Mouse (Mus musculus) MEL (cell line): ENCODE data around the gene Ppp1r15b.

Experiments used
- BHLHE40 ChIP-seq: IDR thresholded peaks from 2 replicates; pipeline ENCODE4 v1.6.1; 2012; ENCODE audit warnings: low read depth, mild to moderate bottlenecking, inconsistent platforms, low read length, improper control_type of control experiment, borderline replicate concordance
- CTCF ChIP-seq, 3 experiments: IDR thresholded peaks in 2 of 3; conservative IDR thresholded peaks in 1 of 3; 2 replicates each; pipeline ENCODE4 v1.5.1; 2011 to 2012; ENCODE audit warnings: low read length in 3 of 3, low read depth in 2 of 3, mild to moderate bottlenecking in 2 of 3, improper control_type of control experiment in 1 of 3, inconsistent platforms in 1 of 3, mixed read lengths in 1 of 3, moderate library complexity in 1 of 3; ENCODE audit not compliant: control insufficient read depth in 1 of 3, insufficient read depth in 1 of 3, poor library complexity in 1 of 3, severe bottlenecking in 1 of 3
- EP300 ChIP-seq, 2 experiments: IDR thresholded peaks; 2 replicates each; pipeline ENCODE4 v1.6.1; 2011; ENCODE audit warnings: improper control_type of control experiment in 2 of 2, low read length in 2 of 2, low read depth in 1 of 2, mild to moderate bottlenecking in 1 of 2
- NELFE ChIP-seq: IDR thresholded peaks from 2 replicates; pipeline ENCODE4 v1.6.1; 2011; ENCODE audit warnings: low read depth, low read length, improper control_type of control experiment
- POLR2A ChIP-seq, 2 experiments: IDR thresholded peaks; 2 replicates each; pipeline ENCODE4 v1.6.1; 2011 to 2012; ENCODE audit warnings: low read length in 2 of 2, mild to moderate bottlenecking in 2 of 2, control low read depth in 1 of 2, improper control_type of control experiment in 1 of 2, low read depth in 1 of 2, moderate library complexity in 1 of 2; ENCODE audit not compliant: control insufficient read depth in 1 of 2, insufficient read depth in 1 of 2, poor library complexity in 1 of 2
- SIN3A ChIP-seq: IDR thresholded peaks from 2 replicates; pipeline ENCODE4 v1.6.1; 2012; ENCODE audit warnings: low read length, improper control_type of control experiment, inconsistent platforms
- SMC3 ChIP-seq: IDR thresholded peaks from 2 replicates; pipeline ENCODE4 v1.6.1; 2011; ENCODE audit warnings: low read depth, low read length, improper control_type of control experiment
- USF1 ChIP-seq: IDR thresholded peaks from 2 replicates; pipeline ENCODE4 v1.6.1; 2014; ENCODE audit warnings: low read depth, mild to moderate bottlenecking, inconsistent platforms, low read length, improper control_type of control experiment, moderate library complexity
- ZKSCAN1 ChIP-seq: IDR thresholded peaks from 2 replicates; pipeline ENCODE4 v1.6.1; 2012; ENCODE audit warnings: low read depth, mild to moderate bottlenecking, inconsistent platforms, low read length, improper control_type of control experiment, moderate library complexity

DNA sequence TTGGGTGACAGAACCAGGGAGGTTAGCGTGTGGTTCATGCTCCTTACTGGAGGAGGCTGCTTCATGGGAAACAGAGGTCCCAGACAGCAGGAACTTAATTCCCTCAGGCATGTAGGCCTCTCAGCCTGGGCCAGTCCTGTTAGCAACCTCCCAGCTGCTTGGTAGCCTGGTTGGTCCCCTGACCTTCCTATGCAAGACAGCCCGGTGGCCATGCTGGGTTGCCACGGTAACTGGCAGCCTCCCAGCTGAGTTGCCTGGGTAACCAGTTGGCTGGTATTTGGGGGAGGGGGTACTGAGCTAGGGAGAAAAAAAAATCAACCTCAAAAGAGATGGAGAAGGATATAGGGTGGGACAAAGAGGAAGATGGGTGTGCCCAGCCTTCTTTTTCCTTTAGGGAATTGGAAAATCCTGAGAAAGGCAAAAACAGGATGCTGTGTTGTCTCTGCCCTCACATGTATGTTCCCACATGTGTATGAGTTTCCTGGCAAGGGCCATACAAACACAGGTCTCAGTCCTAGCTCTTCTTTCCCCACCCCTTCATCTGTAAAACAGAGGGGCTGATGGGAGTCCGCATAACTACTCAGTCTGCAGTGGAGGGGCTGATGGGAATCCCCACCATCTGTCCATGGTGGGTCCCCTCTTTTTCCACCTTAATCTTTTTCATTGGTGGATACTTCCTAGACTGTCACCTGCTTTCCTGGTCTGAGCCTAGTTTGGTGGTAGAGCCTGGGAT is 57.2 kb downstream of the Ppp1r15b start:
- TF ChIP-seq EP300 (IDR thresholded peaks at IDR 0.05; ENCODE audit: low read depth in 1 of 2, low read length in 2 of 2): no peak
- no peak for TF ChIP-seq USF1
- no peak for TF ChIP-seq CTCF (IDR thresholded peaks at IDR 0.05 in 2 of 3, conservative IDR thresholded peaks at IDR 0.05 in 1 of 3; ENCODE audit: control insufficient read depth in 1 of 3, insufficient read depth in 1 of 3, low read depth in 2 of 3, low read length in 3 of 3, poor library complexity in 1 of 3, severe bottlenecking in 1 of 3)
- TF ChIP-seq BHLHE40: no peak
- TF ChIP-seq POLR2A (IDR thresholded peaks at IDR 0.05; ENCODE audit: control insufficient read depth in 1 of 2, insufficient read depth in 1 of 2, low read depth in 1 of 2, low read length in 2 of 2, poor library complexity in 1 of 2): no peak
- no peak for TF ChIP-seq NELFE
- no peak for TF ChIP-seq SIN3A
- TF ChIP-seq ZKSCAN1: no peak
- TF ChIP-seq SMC3: no peak
